26 mouse cellular contexts compared by ENCODE assay signal in genomic region chr16:93193921-93194481, GRCm38 (mm10).
DNase-seq lines count a peak whose midpoint lies in the region; ATAC-seq lines count a peak whose summit lies in the region.
"Had no signal": no experiment of that assay in that cellular context is flagged by ENCODE, and none has a peak within 500 bp of the region (broad histone marks: within the 10 kb centered on the region; RNA-seq: fewer than 3 reads in every experiment).

No protein-coding gene starts in this region.

- H3K36me3 ChIP-seq in heart, embryonic 16.5 days (ENCODE audit: control insufficient read depth, insufficient read depth): no peaks in the 10 kb centered on the region
- no peaks in the 10 kb centered on the region for H3K36me3 ChIP-seq in heart, embryonic 10.5 days
- H3K36me3 ChIP-seq in megakaryocyte, embryonic 14.5 days (replicated peaks; ENCODE audit: low read length): no peaks in the 10 kb centered on the region
- H3K36me3 ChIP-seq: heart, embryonic 12.5 days; limb, embryonic 13.5 days; midbrain, embryonic 13.5 days had no signal

- peak; percentile 25 to 59 for DNase-seq in adrenal gland, adult (ENCODE audit: inconsistent age in 2 of 2, low spot score in 1 of 2)
- DNase-seq in adrenal gland, adult 18-20 months (ENCODE audit: low spot score in 2 of 2): no peak
- no peak for DNase-seq in heart, embryonic 10.5 days (ENCODE audit: low spot score)
- peak; percentile 29 for DNase-seq in brain, adult 2 months (ENCODE audit: low read depth, low spot score)
- DNase-seq in layer of hippocampus, adult 9-11 months: no peak
- DNase-seq: cerebellum, adult 2 months; cerebellum, postnatal 36 days; gastrocnemius, adult 2 months; gastrocnemius, postnatal 36 days; heart, postnatal 10 days; kidney, adult 9 months; lung, postnatal 36 days; right cerebral cortex, postnatal 4 days had no signal

- no peak for ATAC-seq in heart, embryonic 16.5 days (replicated peaks; ENCODE audit: extremely low read depth, insufficient read depth, low FRiP score)
- ATAC-seq in megakaryocyte, adult 5-6 weeks (ENCODE audit: poor library complexity, severe bottlenecking): no peak
- ATAC-seq: forebrain, embryonic 14.5 days; intestine, postnatal 0 days; midbrain, embryonic 13.5 days; Patski had no signal

- no peak overlapping the region for H3K9ac ChIP-seq in heart, embryonic 16.5 days (ENCODE audit: low read length)
- H3K9ac ChIP-seq: heart, embryonic 12.5 days; hindbrain, embryonic 14.5 days; limb, embryonic 13.5 days; midbrain, embryonic 13.5 days had no signal

- H3K4me2 ChIP-seq in heart, embryonic 16.5 days (ENCODE audit: low read depth, low read length): no peak overlapping the region
- H3K4me2 ChIP-seq: heart, embryonic 12.5 days; hindbrain, embryonic 14.5 days; limb, embryonic 13.5 days; midbrain, embryonic 13.5 days had no signal

- WGBS in heart, embryonic 16.5 days: 50% methylated on average over 7 of the region's 7 CpGs
- 47% methylated on average over 7 of the region's 7 CpGs for WGBS in heart, embryonic 10.5 days

- peak overlapping the region; percentile 33; the same call in 1 of the 2 replicates for H3K27ac ChIP-seq in heart, embryonic 16.5 days (ENCODE audit: low read length)
- no peak overlapping the region for H3K27ac ChIP-seq in heart, embryonic 10.5 days
- H3K27ac ChIP-seq: gastrocnemius, adult 2 months; hindbrain, embryonic 14.5 days; left cerebral cortex, adult 2 months; limb, embryonic 13.5 days; midbrain, embryonic 13.5 days; stomach, postnatal 0 days had no signal

- H3K9me3 ChIP-seq in heart, embryonic 16.5 days (replicated peaks; ENCODE audit: control insufficient read depth, low read length): no peaks in the 10 kb centered on the region
- H3K9me3 ChIP-seq in heart, embryonic 10.5 days: no peaks in the 10 kb centered on the region
- no peaks in the 10 kb centered on the region for H3K9me3 ChIP-seq in megakaryocyte, embryonic 14.5 days
- H3K9me3 ChIP-seq: heart, embryonic 12.5 days; limb, embryonic 13.5 days; midbrain, embryonic 13.5 days had no signal

- H3K4me1 ChIP-seq in heart, embryonic 16.5 days (ENCODE audit: control insufficient read depth, insufficient read depth, low read length): peaks cover 4% of the 10 kb centered on the region; the same call in 1 of the 2 replicates
- peaks cover 4% of the 10 kb centered on the region for H3K4me1 ChIP-seq in heart, embryonic 10.5 days
- H3K4me1 ChIP-seq in megakaryocyte, embryonic 14.5 days: peaks cover 89% of the 10 kb centered on the region
- H3K4me1 ChIP-seq: midbrain, embryonic 13.5 days had no signal

- H3K27me3 ChIP-seq in heart, embryonic 16.5 days (ENCODE audit: control insufficient read depth, insufficient read depth, low read length): no peaks in the 10 kb centered on the region; the same call in 1 of the 2 replicates
- no peaks in the 10 kb centered on the region for H3K27me3 ChIP-seq in heart, embryonic 10.5 days (ENCODE audit: insufficient read depth, poor library complexity, severe bottlenecking)
- H3K27me3 ChIP-seq in megakaryocyte, embryonic 14.5 days (replicated peaks): no peaks in the 10 kb centered on the region
- H3K27me3 ChIP-seq: CH12.LX; limb, embryonic 13.5 days; midbrain, embryonic 13.5 days; Patski had no signal

- no peak overlapping the region for H3K4me3 ChIP-seq in heart, embryonic 16.5 days (ENCODE audit: low read length)
- H3K4me3 ChIP-seq in heart, embryonic 10.5 days: no peak overlapping the region
- peak overlapping the region; percentile 48 for H3K4me3 ChIP-seq in megakaryocyte, embryonic 14.5 days (replicated peaks)
- H3K4me3 ChIP-seq: gastrocnemius, adult 2 months; heart, embryonic 12.5 days; left cerebral cortex, adult 2 months; limb, embryonic 13.5 days; midbrain, embryonic 13.5 days had no signal

Comparison
In these comparisons a context has a peak if more than half of its experiments do, and no peak if none do; other contexts are left out.
1. DNase-seq: peak in adrenal gland, adult (2 of 2) and brain, adult 2 months (single experiment); none in adrenal gland, adult 18-20 months (0 of 2), heart, embryonic 10.5 days (single experiment) and layer of hippocampus, adult 9-11 months (single experiment).